Mouse (Mus musculus) brain, embryonic 14.5 days (tissue): ENCODE data around the gene Ube2r2.

ENCODE experiments used
- CTCF ChIP-seq: fragments of 200-500 bp; IDR thresholded peaks from 2 replicates; pipeline ENCODE4 v1.5.1; 2012; ENCODE audit warnings: inconsistent platforms, mild to moderate bottlenecking, moderate library complexity, borderline replicate concordance; ENCODE audit not compliant: insufficient read depth, insufficient read length; ENCODE audit errors: extremely low read depth
- POLR2A ChIP-seq: fragments of 200-500 bp; IDR thresholded peaks from 2 replicates; pipeline ENCODE4 v1.6.1; 2012; ENCODE audit warnings: mild to moderate bottlenecking, inconsistent platforms, borderline replicate concordance; ENCODE audit not compliant: poor library complexity, insufficient read depth, insufficient read length, severe bottlenecking; ENCODE audit errors: extremely low read depth

DNA sequence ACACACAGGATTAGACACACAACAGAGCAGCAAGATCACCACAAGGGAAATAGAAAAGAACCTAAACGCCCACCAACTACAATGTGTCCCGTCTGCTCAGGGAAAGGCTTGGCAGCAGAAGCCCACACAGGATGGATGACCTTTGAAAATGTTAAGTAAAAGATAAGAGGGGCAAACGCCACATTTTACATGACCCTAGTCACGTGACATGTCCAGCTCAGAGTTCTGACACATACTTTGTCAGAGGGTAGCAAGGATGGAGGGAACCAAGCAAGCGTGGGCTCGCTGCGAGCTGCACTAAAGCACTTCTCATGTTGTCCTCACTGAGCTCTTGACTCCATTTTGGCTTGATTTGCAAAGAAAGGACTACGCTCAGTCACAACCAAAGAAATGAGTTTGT, 70.2 kb downstream of the Ube2r2 start:
- TF ChIP-seq CTCF: no peak
- no peak for TF ChIP-seq POLR2A
